Mouse (Mus musculus) liver, embryonic 13.5 days (tissue): ENCODE measurements around the gene Isoc2b. TPM values are rescaled to one million over a fixed set of nuclear protein-coding genes. Genes with fewer than 3 reads are reported as not detected.

Experiments
- ATAC-seq: fragments of 200-750 bp; cut with Nextera tagmentation; 2 replicates; pipeline ENCODE4 v1.8.0; 2017; ENCODE audit warnings: low read depth, mild to moderate bottlenecking, moderate number of reproducible peaks, moderate library complexity
- DNase-seq: peaks from one replicate; pipeline ENCODE4 v3.0.0; 2022
- H3K27ac ChIP-seq: fragments of 300-500 bp; sonication (generic); 2 replicates; pipeline ENCODE4 v1.5.1; 2015; ENCODE audit warnings: moderate library complexity, mild to moderate bottlenecking, inconsistent platforms
- H3K27me3 ChIP-seq: fragments of 300-500 bp; sonication (generic); 2 replicates; pipeline ENCODE4 v1.6.1; 2015; ENCODE audit warnings: mild to moderate bottlenecking, inconsistent platforms
- H3K36me3 ChIP-seq: fragments of 300-500 bp; sonication (generic); 2 replicates; pipeline ENCODE4 v1.6.1; 2015; ENCODE audit warnings: mild to moderate bottlenecking, inconsistent platforms
- H3K4me1 ChIP-seq: fragments of 300-500 bp; sonication (generic); replicated peaks from 2 replicates; pipeline ENCODE4 v1.6.1; 2015; ENCODE audit warnings: inconsistent platforms
- H3K4me2 ChIP-seq: fragments of 300-500 bp; sonication (generic); 2 replicates; pipeline ENCODE4 v1.6.1; 2015; ENCODE audit warnings: inconsistent platforms, mild to moderate bottlenecking, moderate library complexity
- H3K4me3 ChIP-seq: fragments of 300-500 bp; sonication (generic); replicated peaks from 2 replicates; pipeline ENCODE4 v1.5.1; 2015; ENCODE audit warnings: mild to moderate bottlenecking, inconsistent platforms
- H3K9ac ChIP-seq: fragments of 300-500 bp; sonication (generic); 2 replicates; pipeline ENCODE4 v1.6.1; 2015; ENCODE audit warnings: mild to moderate bottlenecking, inconsistent platforms
- H3K9me3 ChIP-seq: fragments of 300-500 bp; sonication (generic); replicated peaks from 2 replicates; pipeline ENCODE4 v1.6.1; 2016; ENCODE audit warnings: inconsistent platforms
- WGBS: fragments of 180-500 bp; shearing (Covaris S2); methylation state at CpG from one replicate; pipeline ENCODE4 v1.1.7; 2015; ENCODE audit not compliant: insufficient replicate concordance; 5-methylcytosine and 5-hydroxymethylcytosine counted together
- polyA plus RNA-seq: library from polyadenylated mRNA; unstranded; fragments of >200 nt; fragmentation: Nextera tagmentation; extraction: Ambion mirVana; gene quantifications from 2 replicates; pipeline ENCODE4 v1.2.1, GENCODE M21; 2015

Isoc2b gene
- polyA plus RNA-seq, 1 experiment from 2014 or later: 3.1 TPM

DNA sequence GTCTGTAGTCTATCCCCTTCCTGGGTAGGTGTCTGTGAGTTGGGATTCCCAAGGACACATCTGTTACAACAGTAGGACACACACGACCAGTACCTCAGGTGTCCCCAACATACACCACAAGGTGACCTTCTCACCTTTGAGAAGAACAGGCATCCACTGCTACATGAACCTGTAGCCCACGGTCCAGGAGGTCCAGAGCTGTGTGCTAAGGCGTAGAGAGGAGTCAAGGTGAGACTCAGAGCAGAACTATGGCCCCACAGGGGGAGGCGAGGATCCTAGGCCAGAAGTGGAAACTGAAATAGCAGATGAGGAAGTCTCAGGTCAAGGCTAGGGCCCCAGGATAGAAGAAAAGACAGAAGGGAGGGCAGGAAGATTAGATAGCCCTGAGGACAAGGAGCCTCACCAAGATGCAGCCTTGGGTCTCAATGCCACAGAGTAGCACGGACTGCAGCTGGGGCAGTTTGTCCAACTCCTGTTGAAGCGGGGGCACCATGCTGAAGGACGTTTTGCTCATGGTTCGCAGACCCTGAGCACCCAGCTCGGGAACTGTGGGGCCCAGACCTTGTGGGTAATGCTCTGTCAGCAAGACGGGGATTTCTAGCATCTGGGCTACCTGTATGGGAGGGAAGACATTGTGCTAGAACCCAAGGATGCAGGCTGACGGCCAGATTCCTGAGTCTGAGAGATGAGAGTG is 19.3 kb downstream of the Isoc2b start:
- H3K4me3 ChIP-seq: no peak overlapping the region
- H3K4me1 ChIP-seq: no peaks in the 10 kb centered on the region
- no peak overlapping the region for H3K27ac ChIP-seq
- no peak overlapping the region for H3K9ac ChIP-seq
- H3K27me3 ChIP-seq: peaks cover 51% of the 10 kb centered on the region
- 0 out of 2 replicates have a peak, but pooled peaks cover 5% of the 10 kb centered on the region for H3K9me3 ChIP-seq
- 44% methylated on average over 11 of the region's 11 CpGs for WGBS
- DNase-seq: no peak
- no peak overlapping the region for H3K4me2 ChIP-seq
- H3K36me3 ChIP-seq: no peaks in the 10 kb centered on the region
- no peak for ATAC-seq

GRCm38 (mm10) chr7:4849372-4849771 is 20.7 kb downstream of the Isoc2b start:
- Histone ChIP-seq H3K4me2 (no peak overlapping the region), H3K36me3 (no peaks in the 10 kb centered on the region), H3K9ac (no peak overlapping the region), H3K27ac (no peak overlapping the region), H3K4me1 (peaks cover 4% of the 10 kb centered on the region; the same call in 1 of the 2 replicates), H3K27me3 (peaks cover 65% of the 10 kb centered on the region), H3K9me3 (0 out of 2 replicates have a peak, but pooled peaks cover 5% of the 10 kb centered on the region), H3K4me3 (no peak overlapping the region)
- 49% methylated on average over 9 of the region's 9 CpGs for WGBS
- DNase-seq (no peak), ATAC-seq (no peak)

DNA sequence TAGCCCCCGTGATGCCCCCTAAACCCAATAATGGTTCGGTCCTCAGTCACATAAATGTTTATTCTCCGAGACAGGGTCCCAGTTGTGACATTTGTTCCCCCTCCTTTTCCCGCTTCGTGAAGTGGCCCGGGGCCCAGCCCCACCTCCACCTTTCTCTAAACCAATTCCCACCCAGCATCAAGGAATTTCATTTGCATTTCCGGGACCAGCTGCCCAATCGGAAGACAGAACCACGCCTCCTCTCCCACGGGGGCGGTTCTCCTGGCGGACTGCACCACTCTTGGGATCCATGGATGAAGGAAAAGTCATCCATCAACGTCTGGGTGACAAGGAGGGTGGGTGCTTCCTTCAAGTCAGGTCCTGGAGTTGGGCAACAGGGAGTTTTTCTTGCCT is 25.1 kb downstream of the Isoc2b start:
- Histone ChIP-seq H3K9me3 (0 out of 2 replicates have a peak, but pooled peaks cover 5% of the 10 kb centered on the region), H3K27ac (no peak overlapping the region), H3K9ac (no peak overlapping the region), H3K4me2 (peak overlapping the region; percentile 38), H3K27me3 (peaks cover 91% of the 10 kb centered on the region), H3K4me1 (peaks cover 8% of the 10 kb centered on the region; the same call in 1 of the 2 replicates), H3K36me3 (no peaks in the 10 kb centered on the region), H3K4me3 (peak overlapping the region; percentile 19; the same call in 1 of the 2 replicates)
- no peak for DNase-seq
- ATAC-seq: no peak
- 4% methylated on average over 13 of the region's 13 CpGs for WGBS

- H3K9ac ChIP-seq: no peak within 1 kb of the TSS
Observed at GRCm38 (mm10) chr7:4844245-4844916, 25.7 kb downstream of the Isoc2b start, which contains the start of gene Shisa7. TSS of gene Shisa7 (minus strand) at chr7:4844696.

GRCm38 (mm10) chr7:4843604-4844244 is 26.3 kb downstream of the Isoc2b start:
- no peak for DNase-seq
- peak overlapping the region; percentile 38; the same call in 1 of the 2 replicates for H3K4me2 ChIP-seq
- no peak overlapping the region for H3K4me3 ChIP-seq

More at GRCm38 (mm10) chr7:4844245-4844916, 25.7 kb downstream of the Isoc2b start, which contains the start of gene Shisa7:
- Histone ChIP-seq H3K27ac (no peak within 1 kb of the TSS), H3K36me3 (no peaks in the 10 kb centered on the region), H3K4me1 (peaks cover 8% of the 10 kb centered on the region; the same call in 1 of the 2 replicates), H3K9me3 (0 out of 2 replicates have a peak, but pooled peaks cover 5% of the 10 kb centered on the region), H3K4me3 (peak within 1 kb of the TSS; percentile 19), H3K4me2 (peak within 1 kb of the TSS; percentile 38), H3K27me3 (peaks cover 91% of the 10 kb centered on the region)
- WGBS: 5% methylated on average over 41 of the region's 41 CpGs
- ATAC-seq (no peak), DNase-seq (no peak)

DNA sequence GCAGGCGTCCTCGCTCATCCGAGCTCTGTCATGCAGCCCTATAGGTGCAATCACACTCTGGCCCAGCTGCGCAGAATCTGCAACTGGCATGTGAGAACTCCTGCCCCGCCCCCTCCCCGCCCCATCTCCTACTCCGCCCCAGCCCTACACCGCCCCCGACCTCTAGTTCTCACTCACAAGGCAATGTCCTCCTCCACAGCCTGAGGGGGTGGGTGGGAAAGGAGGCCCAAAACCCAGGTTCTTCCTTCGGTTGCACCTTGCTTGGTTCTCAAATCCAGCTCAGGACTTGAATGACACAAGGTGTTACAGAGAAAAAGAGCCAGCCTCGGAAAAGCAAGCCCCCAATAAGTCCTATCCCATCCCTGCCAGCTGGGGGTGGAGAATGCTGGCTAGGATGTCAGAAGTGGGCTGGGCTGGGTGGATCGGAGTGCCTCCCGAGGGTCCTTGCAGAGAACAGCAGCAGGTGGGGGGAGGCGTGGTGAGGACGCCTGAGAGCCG is 27.4 kb downstream of the Isoc2b start:
- Histone ChIP-seq H3K9me3 (0 out of 2 replicates have a peak, but pooled peaks cover 5% of the 10 kb centered on the region), H3K9ac (no peak overlapping the region), H3K36me3 (no peaks in the 10 kb centered on the region), H3K27ac (no peak overlapping the region), H3K27me3 (peaks cover 97% of the 10 kb centered on the region), H3K4me2 (no peak overlapping the region), H3K4me3 (no peak overlapping the region), H3K4me1 (peaks cover 8% of the 10 kb centered on the region; the same call in 1 of the 2 replicates)
- WGBS: 4% methylated on average over 16 of the region's 16 CpGs
- DNase-seq (no peak), ATAC-seq (peak; percentile 65)

More at GRCm38 (mm10) chr7:4843604-4844244, 26.3 kb downstream of the Isoc2b start:
- no peak for ATAC-seq
- WGBS: 4% methylated on average over 34 of the region's 34 CpGs
- peaks cover 94% of the 10 kb centered on the region for H3K27me3 ChIP-seq
- H3K4me1 ChIP-seq: peaks cover 8% of the 10 kb centered on the region; the same call in 1 of the 2 replicates
- no peaks in the 10 kb centered on the region for H3K36me3 ChIP-seq
- H3K9ac ChIP-seq: no peak overlapping the region
- H3K27ac ChIP-seq: no peak overlapping the region
- H3K9me3 ChIP-seq: 0 out of 2 replicates have a peak, but pooled peaks cover 5% of the 10 kb centered on the region

DNA sequence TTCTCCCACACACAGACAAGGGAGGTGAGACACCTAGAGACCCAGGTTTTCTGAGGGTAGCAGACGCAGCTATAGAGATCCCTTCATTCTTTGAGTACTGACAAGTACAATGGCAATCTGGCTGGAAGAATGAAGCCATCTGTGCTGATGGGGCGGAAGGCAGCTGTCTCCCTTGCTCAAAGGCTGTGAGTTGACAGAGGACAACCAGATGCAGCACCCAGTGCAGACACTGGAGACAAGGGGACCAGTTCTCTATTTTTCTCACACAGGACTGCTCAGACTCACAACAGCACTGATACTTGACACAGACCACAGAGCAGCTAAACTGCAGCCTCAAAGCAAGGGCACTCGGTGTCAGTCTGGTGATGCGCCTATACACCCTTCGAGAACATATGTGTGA is 28.0 kb downstream of the Isoc2b start:
- WGBS: 46% methylated on average over 5 of the region's 5 CpGs
- Histone ChIP-seq H3K9ac (no peak overlapping the region), H3K4me3 (no peak overlapping the region), H3K4me2 (no peak overlapping the region), H3K27ac (no peak overlapping the region), H3K27me3 (peaks cover 97% of the 10 kb centered on the region), H3K4me1 (peaks cover 8% of the 10 kb centered on the region; the same call in 1 of the 2 replicates), H3K9me3 (0 out of 2 replicates have a peak, but pooled peaks cover 4% of the 10 kb centered on the region), H3K36me3 (no peaks in the 10 kb centered on the region)
- DNase-seq (no peak), ATAC-seq (no peak)

- H3K27me3 ChIP-seq: peaks cover 91% of the 10 kb centered on the region
- DNase-seq: no peak
- ATAC-seq: no peak
- H3K4me1 ChIP-seq: peaks cover 6% of the 10 kb centered on the region
- no peak overlapping the region for H3K4me2 ChIP-seq
- no peak overlapping the region for H3K4me3 ChIP-seq
- H3K9ac ChIP-seq: no peak overlapping the region
- H3K27ac ChIP-seq: no peak overlapping the region
- H3K36me3 ChIP-seq: no peaks in the 10 kb centered on the region
- WGBS: 22% methylated on average over 1 of the region's 1 CpGs
- no peaks in the 10 kb centered on the region for H3K9me3 ChIP-seq
Observed at GRCm38 (mm10) chr7:4837639-4838038, 32.4 kb downstream of the Isoc2b start.

DNA sequence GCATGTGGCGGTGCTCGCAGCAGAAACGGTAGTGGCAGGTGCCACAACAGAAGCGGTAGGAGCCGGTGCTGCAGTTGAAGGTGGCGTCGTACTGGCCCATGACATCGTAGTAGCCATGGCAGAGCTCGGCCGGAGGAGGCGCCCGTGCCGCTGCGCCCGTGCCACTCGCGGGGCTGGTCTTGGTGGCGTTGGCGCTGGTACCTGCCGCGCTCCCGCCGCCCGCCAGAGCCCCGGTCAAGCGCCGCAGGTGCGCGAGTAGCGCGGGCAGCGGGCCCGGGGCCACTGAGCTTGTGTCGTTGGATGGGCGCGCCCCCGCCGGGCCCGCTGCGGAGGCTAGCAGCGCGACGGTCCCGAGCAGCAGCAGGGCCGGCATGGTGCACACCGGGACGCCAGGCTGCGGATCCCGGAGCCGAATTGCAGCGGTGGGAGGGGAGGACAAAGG is 33.7 kb downstream of the Isoc2b start:
- Histone ChIP-seq H3K9ac (no peak overlapping the region), H3K27me3 (peaks cover 88% of the 10 kb centered on the region), H3K4me2 (peak overlapping the region; percentile 53), H3K4me1 (peaks cover 6% of the 10 kb centered on the region), H3K36me3 (no peaks in the 10 kb centered on the region), H3K9me3 (no peaks in the 10 kb centered on the region), H3K27ac (no peak overlapping the region), H3K4me3 (peak overlapping the region; percentile 36)
- ATAC-seq (no peak; the same call in 1 of the 2 replicates), DNase-seq (no peak)
- 2% methylated on average over 51 of the region's 51 CpGs for WGBS

DNA sequence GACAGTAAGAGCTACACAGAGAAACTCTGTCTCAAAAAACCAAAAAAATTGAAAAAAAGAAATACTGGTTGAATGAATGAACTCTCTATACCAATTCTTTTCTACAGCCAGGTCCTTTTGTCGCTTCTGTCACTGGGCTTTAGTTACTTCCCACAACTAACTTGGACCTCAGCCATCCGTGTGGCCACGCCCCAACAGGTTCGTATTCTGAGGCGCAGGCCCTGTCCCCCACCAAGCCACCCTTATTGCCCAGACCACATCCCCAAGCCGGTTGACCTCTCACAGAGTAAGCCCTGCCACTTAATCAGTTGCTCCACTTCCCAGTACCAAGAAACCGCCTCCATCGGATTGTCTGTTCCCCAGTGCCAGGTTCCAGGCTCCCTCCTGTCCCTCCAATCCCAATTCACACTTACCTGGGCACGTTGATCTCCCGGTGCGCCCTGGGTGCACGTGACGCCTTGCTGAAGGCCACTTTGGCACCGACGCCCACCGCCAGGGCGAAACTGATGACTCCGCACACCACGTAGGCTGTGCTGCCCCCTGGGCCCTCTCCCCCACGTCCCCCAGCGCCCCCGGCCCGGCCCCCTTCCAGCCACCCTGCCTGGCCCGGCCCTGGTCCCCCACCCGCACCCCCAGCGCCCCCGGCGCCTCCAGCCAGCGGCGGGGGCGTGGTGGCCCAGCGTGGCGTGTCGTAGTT is 34.3 kb downstream of the Isoc2b start:
- no peaks in the 10 kb centered on the region for H3K9me3 ChIP-seq
- 5% methylated on average over 33 of the region's 34 CpGs for WGBS
- peak overlapping the region; percentile 53 for H3K4me2 ChIP-seq
- no peak overlapping the region for H3K27ac ChIP-seq
- no peaks in the 10 kb centered on the region for H3K36me3 ChIP-seq
- peaks cover 6% of the 10 kb centered on the region for H3K4me1 ChIP-seq
- H3K27me3 ChIP-seq: peaks cover 88% of the 10 kb centered on the region
- no peak for DNase-seq
- H3K9ac ChIP-seq: no peak overlapping the region
- peak overlapping the region; percentile 36 for H3K4me3 ChIP-seq
- ATAC-seq: no peak
